Mouse (Mus musculus): ENCODE data around the gene Foxp1. TPM values are rescaled to one million over a fixed set of nuclear protein-coding genes. Genes with fewer than 3 reads are reported as not detected.

The Foxp1 gene
- polyA plus RNA-seq, 1 experiment from 2014 or later: 103 TPM

DNA sequence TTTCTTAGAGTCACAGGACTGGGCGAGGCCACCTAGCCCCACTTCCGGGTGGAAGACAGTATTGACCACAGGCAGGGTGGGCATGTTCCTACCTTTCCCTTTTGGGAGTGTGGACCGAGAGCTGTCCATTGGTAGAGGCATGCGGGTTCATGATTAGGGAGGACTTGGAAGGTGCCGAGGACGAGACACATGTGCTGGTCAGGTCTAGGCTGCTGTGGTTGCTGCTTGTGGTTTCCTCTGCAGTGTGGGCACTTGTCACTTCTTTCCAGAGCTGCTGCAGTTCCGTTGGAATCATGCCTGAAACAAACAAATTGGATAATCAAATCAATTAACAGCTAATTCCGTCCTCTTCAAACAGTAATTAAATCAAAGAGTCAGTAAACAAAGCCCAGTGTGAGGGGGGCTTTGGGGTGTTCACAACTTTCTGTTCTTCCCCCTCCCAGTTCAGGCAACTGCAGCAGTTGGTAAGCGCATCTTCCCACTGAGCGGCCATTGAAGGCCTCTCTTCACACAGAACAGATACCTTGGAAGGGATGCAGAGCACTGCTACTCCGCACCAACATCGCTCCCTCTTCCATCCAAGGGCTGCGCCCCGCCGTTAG lies 519.3 kb downstream of the Foxp1 start:
- no peak overlapping the region for H3K4me3 ChIP-seq (replicated peaks)
- H3K9me3 ChIP-seq: no peaks in the 10 kb centered on the region
- H3K36me3 ChIP-seq: peaks cover 9% of the 10 kb centered on the region
- no peaks in the 10 kb centered on the region for H3K4me1 ChIP-seq (replicated peaks)
- H3K9ac ChIP-seq: no peak overlapping the region
- H3K4me2 ChIP-seq (replicated peaks): no peak overlapping the region
- no peak overlapping the region for H3K27ac ChIP-seq
- 84% methylated on average over 15 of the region's 15 CpGs for WGBS
- no peaks in the 10 kb centered on the region for H3K27me3 ChIP-seq (replicated peaks)
- no peak for ATAC-seq

DNA sequence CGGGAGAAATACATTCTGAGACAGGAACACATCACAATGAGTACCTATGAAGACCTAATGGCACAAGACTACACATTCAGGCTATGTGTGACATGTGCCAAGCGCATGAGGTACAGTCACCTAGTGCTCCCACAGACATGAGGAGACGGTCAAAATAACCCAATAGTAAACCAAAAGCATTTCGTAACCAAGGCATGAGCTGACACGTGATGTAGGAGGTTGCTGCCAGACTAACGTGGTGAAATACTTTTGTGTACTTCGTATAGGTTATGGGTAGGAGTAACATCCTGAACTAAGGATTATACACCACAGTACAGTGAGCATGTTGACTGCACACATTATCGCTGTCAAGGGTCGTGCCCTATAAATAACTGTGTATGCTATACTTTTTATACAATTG lies 520.9 kb downstream of the Foxp1 start:
- Histone ChIP-seq H3K4me3 (replicated peaks) (no peak overlapping the region), H3K9me3 (no peaks in the 10 kb centered on the region), H3K4me2 (replicated peaks) (no peak overlapping the region), H3K27me3 (replicated peaks) (no peaks in the 10 kb centered on the region), H3K27ac (no peak overlapping the region), H3K4me1 (replicated peaks) (peaks cover 5% of the 10 kb centered on the region; the same call in 1 of the 2 replicates), H3K9ac (no peak overlapping the region), H3K36me3 (no peaks in the 10 kb centered on the region)
- 89% methylated on average over 9 of the region's 9 CpGs for WGBS
- no peak for ATAC-seq

DNA sequence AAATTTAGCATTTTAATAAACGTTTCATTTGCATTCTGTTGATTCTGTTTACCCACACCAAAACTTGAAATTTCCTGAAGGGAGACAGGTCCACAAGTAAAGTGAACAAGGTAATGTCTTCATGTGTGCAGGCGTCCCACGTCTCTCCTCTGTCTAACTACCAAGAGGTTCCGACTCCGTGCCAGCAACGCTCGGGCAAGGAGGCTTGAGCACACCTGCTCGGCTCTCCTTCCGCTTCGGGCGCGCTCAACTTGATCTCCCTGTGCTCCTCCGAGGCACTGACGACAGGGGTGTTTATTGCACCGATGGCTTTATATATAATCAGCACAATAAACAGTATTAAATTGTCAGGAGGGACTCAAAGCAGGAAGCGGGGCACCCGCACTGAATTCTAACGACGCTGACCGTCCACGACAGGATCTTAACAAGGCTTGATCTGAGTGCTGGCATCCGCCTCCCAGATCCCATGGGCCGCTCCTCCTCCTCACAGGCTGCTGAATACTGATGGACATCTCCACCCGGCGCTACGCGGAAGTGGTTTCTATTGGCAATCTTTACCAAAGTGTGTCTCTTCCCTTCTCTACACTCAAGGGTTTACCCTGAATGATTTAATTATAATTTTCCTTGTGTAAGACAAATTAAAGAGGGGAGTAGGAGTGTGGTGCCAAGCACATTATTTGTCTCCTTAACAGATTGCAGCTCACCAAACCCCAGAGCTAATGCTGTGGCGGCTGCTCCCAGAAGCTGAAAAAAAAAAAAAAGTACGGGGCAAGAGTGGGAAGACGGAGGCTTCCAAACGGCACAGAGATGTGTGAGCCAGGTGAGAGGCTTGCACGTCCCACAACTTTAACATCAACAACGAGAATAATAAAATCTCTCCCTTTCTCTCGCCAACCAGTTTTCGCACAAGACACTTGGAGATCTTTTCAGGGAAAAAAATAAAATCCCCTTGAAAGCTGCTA lies 523.3 kb downstream of the Foxp1 start:
- no peak for ATAC-seq
- WGBS: 73% methylated on average over 35 of the region's 35 CpGs

DNA sequence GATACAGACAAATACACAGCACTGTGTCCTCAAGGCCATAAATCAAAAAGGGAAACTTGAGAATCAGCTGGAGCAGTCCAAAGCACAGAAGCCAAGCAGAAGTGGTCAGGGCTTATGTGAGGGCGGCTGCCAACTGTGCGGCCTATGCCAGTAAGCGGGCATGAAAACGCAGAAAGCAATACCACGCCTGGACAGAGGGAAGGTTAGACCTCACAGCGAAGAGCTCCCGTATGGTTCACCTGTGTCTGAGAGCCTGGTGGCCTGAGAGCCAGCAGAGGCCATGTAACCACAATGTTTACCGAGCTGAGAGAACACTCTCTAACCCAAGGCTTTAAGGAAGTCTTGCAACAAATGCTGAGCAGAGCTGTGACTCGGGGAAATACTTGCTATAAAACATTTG lies 524.8 kb downstream of the Foxp1 start:
- Histone ChIP-seq H3K27me3 (replicated peaks) (no peaks in the 10 kb centered on the region), H3K9ac (no peak overlapping the region), H3K4me1 (replicated peaks) (peaks cover 22% of the 10 kb centered on the region), H3K4me3 (replicated peaks) (no peak overlapping the region), H3K36me3 (no peaks in the 10 kb centered on the region), H3K9me3 (no peaks in the 10 kb centered on the region), H3K4me2 (replicated peaks) (no peak overlapping the region), H3K27ac (0 out of 2 replicates have a peak overlapping the region, but pooled peaks have one; percentile 1)
- ATAC-seq: no peak
- WGBS: 78% methylated on average over 9 of the region's 9 CpGs

More for the DNA sequence above, 523.3 kb downstream of the Foxp1 start:
- H3K36me3 ChIP-seq: no peaks in the 10 kb centered on the region
- no peak overlapping the region for H3K4me2 ChIP-seq (replicated peaks)
- no peaks in the 10 kb centered on the region for H3K9me3 ChIP-seq
- no peak overlapping the region for H3K9ac ChIP-seq
- H3K4me3 ChIP-seq (replicated peaks): no peak overlapping the region
- H3K4me1 ChIP-seq (replicated peaks): peaks cover 19% of the 10 kb centered on the region
- no peaks in the 10 kb centered on the region for H3K27me3 ChIP-seq (replicated peaks)
- H3K27ac ChIP-seq: no peak overlapping the region

DNA sequence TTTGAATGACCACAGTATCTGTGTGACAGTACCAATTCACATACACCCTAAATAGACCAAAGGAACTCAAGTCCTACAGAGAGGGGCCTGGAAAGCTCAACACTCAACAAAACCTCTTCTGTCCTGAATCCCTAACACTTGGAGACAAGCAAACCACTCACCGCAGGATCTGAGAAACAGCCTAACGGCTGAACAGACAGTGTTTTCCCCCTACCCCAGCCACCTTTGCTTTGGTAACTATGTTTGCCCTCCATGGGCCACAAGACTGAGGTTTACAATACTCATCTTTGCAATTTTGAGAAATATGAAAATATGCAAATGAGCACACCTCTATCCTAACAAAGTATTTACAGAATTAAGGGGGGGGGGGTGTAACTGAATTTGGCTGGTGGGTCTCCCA lies 525.7 kb downstream of the Foxp1 start:
- no peak for ATAC-seq
- Histone ChIP-seq H3K4me1 (replicated peaks) (peaks cover 27% of the 10 kb centered on the region), H3K36me3 (no peaks in the 10 kb centered on the region), H3K9ac (no peak overlapping the region), H3K4me3 (replicated peaks) (no peak overlapping the region), H3K4me2 (replicated peaks) (no peak overlapping the region), H3K27ac (no peak overlapping the region), H3K27me3 (replicated peaks) (no peaks in the 10 kb centered on the region), H3K9me3 (no peaks in the 10 kb centered on the region)
- 88% methylated on average over 2 of the region's 2 CpGs for WGBS

DNA sequence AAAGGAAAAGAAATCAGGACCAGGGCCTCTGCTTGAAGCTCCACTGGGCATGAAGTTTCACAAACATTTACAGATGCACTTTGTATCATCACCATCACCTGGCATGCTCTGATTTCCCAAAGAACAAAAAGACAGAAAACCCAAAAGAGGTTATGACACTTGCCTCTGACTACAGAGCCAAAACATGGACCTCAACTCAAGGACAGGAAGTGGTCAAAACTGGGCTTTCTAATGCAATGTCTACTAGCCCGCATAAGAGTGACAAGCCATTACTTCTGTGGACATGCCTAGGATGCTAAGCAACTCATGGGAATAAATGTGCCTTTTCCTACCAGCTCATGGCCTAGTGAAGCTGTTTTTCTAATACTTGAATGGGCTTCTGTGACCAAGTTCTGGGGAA lies 526.2 kb downstream of the Foxp1 start:
- ATAC-seq: no peak
- H3K9me3 ChIP-seq: no peaks in the 10 kb centered on the region
- H3K4me2 ChIP-seq (replicated peaks): no peak overlapping the region
- H3K4me1 ChIP-seq (replicated peaks): peaks cover 30% of the 10 kb centered on the region
- no peaks in the 10 kb centered on the region for H3K36me3 ChIP-seq
- H3K4me3 ChIP-seq (replicated peaks): no peak overlapping the region
- H3K27me3 ChIP-seq (replicated peaks): no peaks in the 10 kb centered on the region
- no peak overlapping the region for H3K27ac ChIP-seq
- 81% methylated on average over 1 of the region's 1 CpGs for WGBS
- H3K9ac ChIP-seq: no peak overlapping the region

DNA sequence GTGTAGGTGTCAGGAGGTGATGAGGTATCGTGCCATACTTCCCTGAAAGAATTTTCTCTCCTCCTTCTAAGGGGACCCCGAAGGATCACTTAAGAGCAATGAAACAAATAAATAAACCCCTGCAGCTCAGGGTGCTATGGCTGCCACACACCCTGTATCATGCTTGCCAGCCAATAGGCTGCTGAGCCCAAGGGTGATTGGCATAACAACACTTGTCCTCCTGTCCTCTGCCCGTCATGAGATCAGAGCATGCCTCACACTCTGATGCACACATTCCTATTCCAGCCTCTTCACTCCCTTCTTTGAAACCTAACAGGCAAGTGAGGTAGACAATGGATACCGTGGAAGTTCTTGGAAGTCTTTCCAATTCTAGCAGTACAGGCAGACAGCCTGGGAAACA lies 526.8 kb downstream of the Foxp1 start:
- no peaks in the 10 kb centered on the region for H3K36me3 ChIP-seq
- ATAC-seq: no peak
- H3K4me3 ChIP-seq (replicated peaks): no peak overlapping the region
- 76% methylated on average over 4 of the region's 4 CpGs for WGBS
- no peak overlapping the region for H3K27ac ChIP-seq
- no peaks in the 10 kb centered on the region for H3K27me3 ChIP-seq (replicated peaks)
- no peak overlapping the region for H3K9ac ChIP-seq
- no peak overlapping the region for H3K4me2 ChIP-seq (replicated peaks)
- H3K4me1 ChIP-seq (replicated peaks): peaks cover 35% of the 10 kb centered on the region
- H3K9me3 ChIP-seq: no peaks in the 10 kb centered on the region

DNA sequence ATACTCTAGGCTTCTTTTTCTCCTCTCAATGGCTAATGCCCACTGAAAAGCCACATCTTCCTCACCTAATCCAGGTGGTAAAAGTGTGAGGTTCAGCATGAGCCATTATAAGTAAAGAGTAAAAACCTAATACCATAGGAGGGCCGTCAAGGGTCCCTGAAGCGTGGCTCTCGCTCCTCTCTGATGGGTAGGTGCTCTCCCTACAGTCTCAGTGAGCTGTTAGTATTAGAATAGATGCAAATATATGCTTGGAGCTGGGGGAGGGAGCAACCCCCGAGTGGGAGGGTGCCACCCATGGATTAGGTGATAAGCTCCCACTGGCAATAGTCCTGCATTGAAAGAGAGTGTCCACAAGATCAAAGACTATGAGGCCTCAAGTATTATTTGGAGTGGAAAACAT lies 527.6 kb downstream of the Foxp1 start:
- no peak overlapping the region for H3K27ac ChIP-seq
- H3K4me2 ChIP-seq (replicated peaks): no peak overlapping the region
- no peaks in the 10 kb centered on the region for H3K27me3 ChIP-seq (replicated peaks)
- H3K4me3 ChIP-seq (replicated peaks): no peak overlapping the region
- peaks cover 35% of the 10 kb centered on the region for H3K4me1 ChIP-seq (replicated peaks)
- WGBS: 76% methylated on average over 4 of the region's 4 CpGs
- H3K9me3 ChIP-seq: no peaks in the 10 kb centered on the region
- ATAC-seq: no peak
- H3K9ac ChIP-seq: no peak overlapping the region
- no peaks in the 10 kb centered on the region for H3K36me3 ChIP-seq

DNA sequence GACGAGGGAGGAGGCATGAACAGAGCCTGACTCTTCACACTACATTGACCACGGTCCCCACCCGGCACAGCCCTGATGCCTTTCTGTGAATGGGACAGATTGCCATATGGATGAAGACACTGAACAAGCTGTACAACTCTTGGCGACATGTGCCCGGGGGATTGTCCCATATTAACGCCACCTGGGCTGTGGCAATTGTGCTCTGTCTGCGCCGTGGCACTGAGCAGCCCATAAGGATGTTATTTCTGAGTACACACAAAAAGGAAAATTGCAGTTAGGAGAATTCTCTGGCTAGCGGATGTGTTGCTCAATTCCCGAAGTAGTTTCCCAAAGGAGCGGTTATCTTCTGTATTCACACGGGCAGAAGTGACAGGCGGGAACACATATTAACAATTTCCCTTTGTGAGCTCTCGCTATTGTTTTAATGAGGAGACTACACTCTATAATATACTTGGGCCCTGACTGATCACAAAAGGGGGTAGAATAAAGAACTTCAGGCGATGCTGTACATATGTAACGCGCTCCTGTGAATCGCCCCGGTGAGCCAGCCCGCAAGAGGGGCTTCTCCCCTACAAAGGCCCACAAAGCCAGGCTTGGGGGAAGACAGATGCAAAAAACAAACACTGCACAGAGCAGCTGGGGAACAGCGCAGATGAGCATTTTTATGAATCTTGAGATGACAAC lies 528.3 kb downstream of the Foxp1 start:
- H3K4me3 ChIP-seq (replicated peaks): no peak overlapping the region
- H3K9me3 ChIP-seq: no peaks in the 10 kb centered on the region
- no peaks in the 10 kb centered on the region for H3K36me3 ChIP-seq
- no peak overlapping the region for H3K27ac ChIP-seq
- H3K4me2 ChIP-seq (replicated peaks): no peak overlapping the region
- no peak overlapping the region for H3K9ac ChIP-seq
- H3K4me1 ChIP-seq (replicated peaks): peaks cover 35% of the 10 kb centered on the region
- 75% methylated on average over 21 of the region's 21 CpGs for WGBS
- H3K27me3 ChIP-seq (replicated peaks): no peaks in the 10 kb centered on the region
- no peak for ATAC-seq

DNA sequence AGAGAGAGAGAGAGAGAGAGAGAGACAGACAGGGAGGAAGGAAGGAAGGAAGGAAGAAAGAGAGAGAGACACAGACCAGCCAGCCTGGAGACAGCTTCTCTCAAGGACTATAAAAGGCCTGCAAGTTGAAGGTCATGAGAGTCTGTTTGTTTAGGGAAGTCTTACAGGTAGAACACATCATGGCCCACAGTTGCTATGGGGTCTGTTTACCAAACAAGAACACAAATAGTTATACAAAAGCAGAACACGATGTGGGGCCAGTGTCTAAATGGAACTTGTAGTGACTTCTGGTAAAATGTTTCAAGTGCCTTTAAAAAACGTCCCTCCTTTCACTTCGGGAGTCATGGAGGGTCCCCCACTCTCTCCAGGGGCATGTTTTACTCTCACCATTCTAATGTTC lies 529.3 kb downstream of the Foxp1 start:
- ATAC-seq: no peak
- H3K36me3 ChIP-seq: no peaks in the 10 kb centered on the region
- no peaks in the 10 kb centered on the region for H3K9me3 ChIP-seq
- no peak overlapping the region for H3K27ac ChIP-seq
- 52% methylated on average over 3 of the region's 3 CpGs for WGBS
- H3K9ac ChIP-seq: no peak overlapping the region
- H3K27me3 ChIP-seq (replicated peaks): no peaks in the 10 kb centered on the region
- H3K4me1 ChIP-seq (replicated peaks): peaks cover 35% of the 10 kb centered on the region
- no peak overlapping the region for H3K4me3 ChIP-seq (replicated peaks)
- H3K4me2 ChIP-seq (replicated peaks): no peak overlapping the region

DNA sequence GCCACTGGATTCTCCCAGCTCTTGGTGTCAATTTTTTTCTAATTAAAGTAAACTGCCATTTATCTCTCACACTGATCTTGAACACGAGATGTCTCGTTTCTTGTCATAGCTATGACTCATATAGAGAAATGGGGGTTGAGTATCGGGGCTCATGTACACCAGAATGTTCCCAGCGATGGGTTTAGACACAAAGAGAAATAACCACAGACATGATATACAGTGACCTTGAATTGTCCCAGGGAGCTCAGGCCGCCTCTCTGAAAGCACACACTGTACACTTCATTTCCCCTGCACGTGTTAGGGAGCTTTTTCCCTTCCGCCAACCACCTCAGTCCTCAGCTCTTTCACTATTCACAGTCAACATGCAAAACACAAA lies 529.8 kb downstream of the Foxp1 start:
- 50% methylated on average over 7 of the region's 7 CpGs for WGBS
- Histone ChIP-seq H3K9ac (no peak overlapping the region), H3K27me3 (replicated peaks) (no peaks in the 10 kb centered on the region), H3K4me1 (replicated peaks) (peaks cover 33% of the 10 kb centered on the region), H3K27ac (no peak overlapping the region), H3K36me3 (no peaks in the 10 kb centered on the region), H3K9me3 (no peaks in the 10 kb centered on the region), H3K4me2 (replicated peaks) (no peak overlapping the region), H3K4me3 (replicated peaks) (no peak overlapping the region)
- ATAC-seq: no peak

DNA sequence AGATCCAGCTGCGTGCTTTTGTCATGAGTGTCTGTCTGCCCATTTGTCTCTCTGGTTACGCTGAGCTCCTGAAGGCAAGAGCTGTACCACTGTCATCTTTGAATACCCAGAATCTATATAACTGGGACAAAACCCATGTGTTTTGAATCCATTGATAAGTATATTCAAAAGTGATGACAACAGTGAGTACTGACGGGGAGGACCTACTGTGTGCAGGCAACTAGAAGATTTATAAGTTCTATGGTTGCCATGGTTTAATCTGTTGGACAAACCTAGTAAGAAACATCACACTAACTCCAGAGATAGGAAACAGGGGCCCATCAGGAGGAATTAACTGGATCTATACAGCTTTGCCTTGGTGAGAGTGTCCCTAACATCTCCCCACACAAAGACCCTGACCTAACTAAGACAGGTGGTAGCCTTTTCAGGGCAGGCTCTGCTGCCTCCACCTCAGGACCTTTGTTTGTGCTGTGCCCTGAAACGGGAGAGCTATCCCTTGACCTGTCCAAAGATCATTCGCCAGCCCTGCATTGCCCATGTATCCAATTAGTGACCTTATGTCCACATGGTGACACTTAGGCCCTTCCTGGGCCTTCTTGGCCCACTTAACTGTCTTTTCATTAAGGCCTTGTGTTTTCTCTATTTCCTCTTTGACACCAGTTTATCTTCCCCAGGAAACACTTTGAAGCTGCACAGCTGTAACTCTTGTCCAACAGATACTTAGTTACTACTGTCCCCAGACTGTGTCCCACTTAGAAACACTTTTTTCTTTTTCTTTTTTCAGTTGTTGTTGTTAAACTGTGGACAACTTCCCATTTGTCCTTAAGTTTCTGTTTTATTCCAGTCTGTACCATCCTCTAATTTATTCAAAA lies 530.4 kb downstream of the Foxp1 start:
- no peak overlapping the region for H3K9ac ChIP-seq
- H3K4me1 ChIP-seq (replicated peaks): peaks cover 30% of the 10 kb centered on the region
- WGBS: 67% methylated on average over 5 of the region's 5 CpGs
- no peak for ATAC-seq
- no peaks in the 10 kb centered on the region for H3K36me3 ChIP-seq
- no peak overlapping the region for H3K4me2 ChIP-seq (replicated peaks)
- no peak overlapping the region for H3K27ac ChIP-seq
- no peaks in the 10 kb centered on the region for H3K27me3 ChIP-seq (replicated peaks)
- H3K4me3 ChIP-seq (replicated peaks): no peak overlapping the region
- H3K9me3 ChIP-seq: no peaks in the 10 kb centered on the region

Data from intestine, embryonic 15.5 days (tissue).